Mouse (Mus musculus) R1 (cell line): Measurements from ENCODE around the gene Arid3a.
A peak's percentile ranks its signal among the peaks of the same experiment; 100 is the strongest.

Experiments used
- DNase-seq: peaks from one replicate; pipeline ENCODE4 v3.0.0-alpha.2; 2018; ENCODE audit warnings: low read depth, low spot score

Arid3a gene

GRCm38 (mm10) chr10:79976071-79976721 is 49.4 kb downstream of the Arid3a start:
- DNase-seq, result no peak

- DNase-seq, result peak; percentile 63
These were observed 49.9 kb downstream of the Arid3a start for GRCm38 (mm10) chr10:79976722-79977107.

DNA sequence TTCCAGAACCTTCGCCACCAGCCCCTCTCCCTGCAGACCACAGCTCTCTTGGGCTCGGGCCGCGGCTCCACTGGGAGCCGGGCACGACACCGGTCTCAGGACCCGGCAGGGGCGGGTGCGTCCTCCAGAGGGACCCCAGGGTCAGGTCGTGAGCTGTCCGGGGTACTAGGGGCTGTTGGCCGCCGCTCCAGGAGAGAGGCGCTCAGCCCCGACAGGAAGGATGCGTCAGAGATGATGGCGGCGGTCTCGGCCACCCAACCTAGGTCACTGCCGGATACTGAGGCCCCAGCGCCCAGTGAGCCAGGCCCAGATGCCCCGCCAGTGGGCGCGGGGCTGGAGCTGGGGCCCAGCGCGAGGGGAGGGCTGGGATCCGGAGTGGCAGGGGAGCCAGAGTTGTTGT is 50.5 kb downstream of the Arid3a start:
- DNase-seq, result no peak

DNA sequence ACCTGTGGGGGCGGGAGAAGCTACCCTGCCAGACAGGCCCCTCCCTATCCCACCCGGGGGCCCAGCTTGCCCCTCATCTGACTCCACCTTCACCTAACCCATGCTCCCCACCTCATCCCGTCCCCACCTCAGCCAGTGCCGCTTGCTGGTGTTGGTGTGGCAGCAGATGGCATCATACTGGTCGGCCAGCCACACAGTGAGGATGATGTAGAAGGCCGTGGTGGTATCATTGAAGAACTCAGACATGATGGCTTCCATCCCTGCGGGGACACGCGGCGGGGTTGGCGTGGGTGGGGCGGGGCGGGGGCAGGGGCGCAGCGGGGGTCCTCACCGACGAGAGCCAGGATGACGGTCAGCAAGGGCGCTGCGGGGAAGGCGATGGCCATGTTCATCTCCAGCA is 51.2 kb downstream of the Arid3a start:
- no peak for DNase-seq

- DNase-seq, result no peak
These were observed 52.7 kb downstream of the Arid3a start for GRCm38 (mm10) chr10:79979401-79980155.

GRCm38 (mm10) chr10:79983205-79983604 is 56.4 kb downstream of the Arid3a start:
- DNase-seq, result no peak

- DNase-seq, result peak; percentile 85
These were observed 56.8 kb downstream of the Arid3a start for GRCm38 (mm10) chr10:79983670-79984069.

DNA sequence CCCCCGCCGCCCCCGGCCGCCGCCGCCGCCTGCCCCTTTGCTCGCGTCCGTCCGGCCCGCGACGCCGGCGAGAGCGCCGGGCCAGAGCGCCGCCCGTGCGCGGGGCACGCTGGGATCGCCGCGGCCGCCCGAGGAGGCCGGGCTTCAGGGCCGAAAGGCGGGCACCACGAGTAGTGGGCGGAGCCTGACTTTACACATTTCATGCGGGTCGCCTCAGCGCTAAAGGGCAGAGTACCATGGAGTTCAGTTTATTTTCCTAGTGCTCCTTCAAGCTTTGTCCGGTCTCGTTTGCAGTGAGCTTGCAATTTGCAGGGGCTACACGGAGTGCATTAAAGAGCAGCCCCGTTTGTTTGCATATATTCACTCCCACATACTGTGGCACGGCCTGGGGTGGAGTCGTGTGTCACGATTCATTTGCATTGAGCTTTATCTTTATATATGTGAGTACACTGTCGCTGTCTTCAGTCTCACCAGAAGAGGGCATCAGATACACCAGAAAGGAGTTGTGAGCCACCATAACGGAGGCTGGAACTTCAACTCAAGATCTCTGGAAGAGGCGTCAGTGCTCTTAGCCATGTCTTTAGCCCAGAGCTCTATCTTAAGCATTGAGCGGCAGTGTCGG is 57.5 kb downstream of the Arid3a start, which contains the start of gene Tmem259:
Tmem259 (minus strand) TSS at position 136 of the 622 bp plus-strand sequence.
- DNase-seq, result peak; percentile 94

- DNase-seq, result peak; percentile 100
These were observed 58.0 kb downstream of the Arid3a start for GRCm38 (mm10) chr10:79984871-79985270.

DNA sequence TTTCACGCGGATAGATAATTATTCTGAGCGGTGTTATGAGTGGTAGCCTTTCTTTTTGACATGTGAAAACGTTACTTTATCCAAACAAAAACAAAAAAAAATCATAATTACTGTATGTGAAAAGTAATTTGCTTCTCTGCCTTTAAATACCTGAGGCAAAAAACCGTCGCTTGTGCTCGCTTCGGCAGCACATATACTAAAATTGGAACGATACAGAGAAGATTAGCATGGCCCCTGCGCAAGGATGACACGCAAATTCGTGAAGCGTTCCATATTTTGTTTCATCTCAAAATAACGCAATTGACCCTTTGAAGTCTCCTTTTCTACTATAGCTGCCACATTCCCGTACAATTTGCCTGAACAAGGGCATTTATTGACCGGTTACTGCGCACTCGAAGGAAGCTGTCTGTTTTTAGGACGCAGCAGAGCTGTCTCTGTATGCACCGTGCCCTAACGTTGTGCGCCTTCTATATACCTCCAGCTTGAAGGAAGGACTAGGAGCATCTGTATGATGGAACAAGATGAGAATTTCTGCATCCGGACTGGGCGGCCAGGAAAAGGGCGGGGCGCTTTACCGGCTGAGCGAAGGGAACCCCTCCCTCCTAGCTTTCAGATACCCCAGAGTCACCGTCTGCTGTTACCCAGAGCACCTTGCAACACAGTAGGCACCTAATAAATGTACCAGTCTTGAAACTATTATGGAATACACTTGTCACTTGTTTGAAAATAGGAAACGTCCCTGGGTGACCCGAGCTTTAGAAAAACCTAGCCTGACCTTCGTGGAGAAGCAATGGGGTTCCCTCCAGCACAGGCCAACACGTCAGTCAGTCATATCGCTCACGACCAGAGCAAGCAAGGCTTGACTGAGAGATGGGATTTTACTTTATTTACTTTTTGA is 58.7 kb downstream of the Arid3a start:
- peak; percentile 84 for DNase-seq

DNA sequence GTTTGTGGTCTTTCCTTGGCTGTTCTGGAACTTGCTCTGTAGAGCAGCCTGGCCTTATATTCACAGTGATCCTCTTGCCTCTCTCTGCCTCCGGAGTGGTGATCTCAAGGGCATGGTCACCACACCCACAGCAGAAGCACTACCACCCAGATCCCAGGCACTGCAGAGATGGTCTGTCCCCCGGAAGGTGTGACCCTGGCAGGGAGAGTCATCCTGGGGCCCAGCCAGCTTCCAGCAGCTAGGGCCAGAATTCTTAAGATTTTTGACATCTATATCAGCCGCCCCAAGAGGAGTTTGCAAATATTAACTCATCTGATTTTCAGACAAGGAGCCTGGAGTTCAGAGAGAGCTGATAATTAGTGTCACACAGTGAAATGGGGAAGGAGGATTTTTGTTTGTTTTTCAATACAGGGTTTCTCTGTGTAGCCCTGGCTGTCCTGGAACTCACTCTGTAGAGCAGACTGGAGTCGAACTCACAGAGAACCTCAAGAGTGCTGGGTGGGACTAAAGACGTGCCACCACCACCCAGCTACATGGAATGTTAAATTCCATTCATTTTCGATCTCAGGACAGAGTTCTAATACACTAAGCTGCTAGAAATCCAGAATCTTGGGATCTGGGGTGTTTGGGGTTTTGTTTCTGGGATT is 59.5 kb downstream of the Arid3a start:
- no peak for DNase-seq

- peak; percentile 89 for DNase-seq
These were observed 60.1 kb downstream of the Arid3a start for GRCm38 (mm10) chr10:79986963-79987362.

DNA sequence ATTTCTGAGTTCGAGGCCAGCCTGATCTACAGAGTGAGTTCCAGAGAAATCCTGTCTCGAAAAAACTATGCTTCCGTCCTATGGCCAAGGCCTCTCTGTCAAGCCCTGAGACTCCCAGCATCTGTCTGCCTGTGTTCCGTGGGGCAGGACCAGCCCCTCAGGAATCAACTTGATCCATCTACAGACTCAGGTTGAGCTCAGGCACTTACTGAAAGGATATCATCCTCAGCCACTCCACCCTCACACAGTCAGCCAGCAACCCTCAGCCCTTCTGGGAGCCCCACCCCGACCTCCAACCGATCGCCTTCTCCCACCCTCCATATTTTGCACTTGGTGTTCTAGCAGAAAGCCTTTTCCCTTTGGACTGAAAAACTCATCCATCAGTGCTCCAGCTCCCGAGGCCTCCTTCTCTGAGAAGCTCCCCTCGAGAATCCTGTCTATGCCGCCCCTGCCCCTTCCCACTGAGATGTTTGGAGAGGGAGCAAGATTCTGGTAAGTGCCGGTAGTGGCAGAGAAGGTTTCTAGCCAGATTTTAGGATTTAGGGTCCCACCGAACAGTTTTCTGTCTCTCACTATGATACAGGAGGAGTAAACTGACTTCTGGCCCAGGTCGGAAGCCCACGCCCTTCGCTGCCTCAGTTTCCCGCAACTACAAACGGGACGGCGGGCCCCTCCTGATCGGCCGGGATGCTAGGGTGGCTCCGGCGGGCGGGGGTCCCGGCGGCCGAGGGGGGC is 61.1 kb downstream of the Arid3a start:
- DNase-seq, result no peak

GRCm38 (mm10) chr10:79988506-79989271 is 61.8 kb downstream of the Arid3a start, which contains the start of gene Cnn2:
Gene Cnn2, plus strand, starts transcription at chr10:79988584.
- peak; percentile 57 for DNase-seq

GRCm38 (mm10) chr10:79989272-79989786 is 62.5 kb downstream of the Arid3a start:
- no peak for DNase-seq

DNA sequence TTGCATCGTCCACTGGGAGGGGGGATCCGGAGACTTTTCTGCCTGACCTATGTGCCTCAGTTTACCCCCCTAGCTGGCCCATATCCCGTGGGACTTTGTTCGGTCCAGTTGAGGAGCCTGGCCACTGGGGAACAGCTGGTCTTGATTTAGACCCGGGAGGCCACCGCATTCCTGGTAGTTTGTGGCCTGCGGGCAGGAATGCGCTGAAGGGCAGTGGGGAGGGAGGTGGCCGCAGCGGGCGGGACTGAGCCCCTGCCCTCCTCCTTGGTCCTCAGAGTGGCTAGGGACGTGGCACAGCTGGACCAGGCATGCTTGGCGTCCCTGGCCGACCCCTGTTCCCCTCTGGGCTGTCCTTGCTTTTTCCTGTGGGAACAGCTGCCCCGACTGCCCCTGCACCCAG is 63.0 kb downstream of the Arid3a start:
- no peak for DNase-seq

DNA sequence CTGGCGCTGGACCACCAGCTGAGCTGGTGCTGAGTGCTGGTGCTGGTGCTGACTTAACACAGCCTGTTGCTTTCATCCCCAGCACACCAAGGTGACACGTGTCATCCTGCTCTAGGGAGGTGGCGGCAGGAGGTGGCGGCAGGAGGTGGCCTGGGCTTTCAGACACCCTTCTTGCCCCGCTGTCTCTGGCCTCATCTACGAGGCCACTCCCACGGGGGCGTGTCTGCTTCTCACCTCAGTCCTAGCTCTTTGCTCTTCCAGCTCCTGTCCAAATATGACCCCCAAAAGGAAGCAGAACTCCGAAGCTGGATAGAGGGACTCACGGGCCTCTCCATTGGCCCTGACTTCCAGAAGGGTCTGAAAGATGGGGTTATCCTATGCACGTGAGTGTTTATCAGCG is 64.3 kb downstream of the Arid3a start:
- peak; percentile 81 for DNase-seq

DNA sequence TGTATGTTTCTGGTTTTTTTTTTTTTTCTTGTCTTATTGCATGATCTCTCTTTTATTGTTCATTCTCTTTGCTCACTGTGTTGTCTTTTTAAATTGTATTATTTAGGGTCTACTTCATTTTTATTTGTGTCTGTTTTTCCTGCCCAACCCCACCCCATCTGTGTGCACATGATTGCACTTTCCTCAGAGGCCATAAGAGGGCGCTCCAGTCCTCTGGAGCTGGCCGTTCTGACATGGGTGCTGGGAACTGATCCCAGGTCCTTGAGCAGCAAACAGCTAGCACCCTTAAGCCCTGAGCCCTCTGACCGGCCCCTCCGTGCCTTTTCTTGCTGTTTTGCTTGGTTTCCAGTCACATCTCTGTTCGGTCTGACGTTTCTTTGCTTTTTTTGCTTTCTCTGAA is 64.7 kb downstream of the Arid3a start:
- peak; percentile 72 for DNase-seq

DNA sequence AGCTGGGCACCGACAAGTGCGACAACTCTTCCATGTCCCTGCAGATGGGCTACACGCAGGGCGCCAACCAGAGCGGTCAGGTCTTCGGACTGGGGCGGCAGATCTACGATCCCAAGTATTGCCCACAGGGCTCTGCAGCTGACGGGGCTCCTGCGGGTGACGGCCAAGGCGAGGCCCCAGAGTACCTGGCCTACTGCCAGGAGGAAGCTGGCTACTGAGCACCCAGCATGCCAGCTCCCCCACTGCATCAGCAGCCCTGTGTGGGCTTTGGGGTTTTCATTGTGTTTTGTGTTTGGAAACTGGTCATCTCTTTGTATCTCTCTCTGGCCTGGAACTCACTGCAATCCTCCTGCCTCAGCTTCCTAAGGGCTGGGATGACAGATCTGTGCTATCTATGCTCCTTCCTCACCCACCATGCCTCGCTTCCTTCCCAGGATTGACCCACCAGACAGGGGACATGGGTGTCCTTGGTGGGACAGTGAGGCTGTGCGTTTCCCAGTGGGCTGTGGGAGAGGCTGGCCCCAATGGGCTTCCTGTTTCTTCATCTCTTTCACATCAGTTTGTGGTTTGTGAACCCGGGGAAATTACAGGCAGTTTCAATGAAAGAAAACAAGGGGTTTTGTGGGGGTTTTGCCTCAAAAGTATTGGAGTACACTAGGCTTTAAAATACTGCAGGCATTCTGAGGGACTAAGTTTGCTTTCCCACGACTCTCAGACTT is 67.7 kb downstream of the Arid3a start:
- DNase-seq, result no peak
